Mouse (Mus musculus): ENCODE results near the gene Akr1b10.
"Not testable (repeated sequence)": the region's sequence is repeated elsewhere in the genome, so short reads cannot be mapped to it uniquely, and the experiment has no call there.

The Akr1b10 gene

DNA sequence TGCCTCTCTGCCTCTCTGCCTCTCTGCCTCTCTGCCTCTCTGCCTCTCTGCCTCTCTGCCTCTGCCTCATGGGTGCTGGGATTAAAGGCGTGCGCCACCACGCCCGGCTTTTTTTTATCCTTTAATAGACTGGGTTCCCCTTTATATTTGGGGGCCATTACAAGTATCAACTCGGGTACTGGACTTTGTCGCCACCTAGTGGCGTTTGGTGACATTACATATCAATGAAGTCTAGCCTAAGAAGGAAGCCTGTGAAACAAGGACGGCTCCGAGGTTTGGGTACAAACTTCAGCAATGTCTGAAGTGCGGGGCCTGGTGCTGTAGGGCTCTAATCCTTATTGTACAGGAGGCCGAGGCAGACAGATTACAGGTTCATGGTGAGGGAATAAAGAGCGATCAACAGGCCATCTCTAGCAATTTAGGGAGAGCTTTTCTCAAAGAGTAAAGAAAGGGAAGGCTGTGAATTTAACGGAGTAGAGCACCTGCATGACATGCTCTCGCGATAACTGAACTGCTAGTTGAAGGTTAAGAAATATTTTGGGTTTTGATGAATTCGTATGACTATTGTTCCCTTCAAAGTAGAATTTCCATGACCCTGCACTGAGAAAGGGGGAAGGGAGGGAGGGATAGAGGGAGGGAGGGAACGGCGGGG is 12.2 kb upstream of the Akr1b10 start:
- DNase-seq (ENCODE audit: low spot score): peak; percentile 38

DNA sequence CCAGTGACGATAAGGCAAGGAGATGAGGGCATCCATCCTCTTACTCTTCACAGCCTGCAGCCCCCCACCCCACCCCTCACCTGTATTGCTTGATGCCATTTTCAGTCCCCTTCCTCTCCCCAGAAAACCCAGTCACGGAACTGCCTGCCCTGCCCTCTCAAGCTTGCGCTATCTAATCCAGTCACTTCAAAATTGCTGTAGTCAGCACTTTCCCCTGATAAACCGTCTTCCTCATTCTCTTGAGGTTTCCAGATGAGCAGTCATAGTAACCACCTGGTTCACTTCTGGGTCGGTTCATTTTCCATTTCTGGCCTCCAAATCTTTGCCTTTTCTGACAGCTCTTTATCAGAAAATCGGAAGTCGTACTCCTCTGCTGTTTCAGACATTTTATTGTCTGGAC is 10.2 kb upstream of the Akr1b10 start:
- no peak for DNase-seq (ENCODE audit: low spot score)

DNA sequence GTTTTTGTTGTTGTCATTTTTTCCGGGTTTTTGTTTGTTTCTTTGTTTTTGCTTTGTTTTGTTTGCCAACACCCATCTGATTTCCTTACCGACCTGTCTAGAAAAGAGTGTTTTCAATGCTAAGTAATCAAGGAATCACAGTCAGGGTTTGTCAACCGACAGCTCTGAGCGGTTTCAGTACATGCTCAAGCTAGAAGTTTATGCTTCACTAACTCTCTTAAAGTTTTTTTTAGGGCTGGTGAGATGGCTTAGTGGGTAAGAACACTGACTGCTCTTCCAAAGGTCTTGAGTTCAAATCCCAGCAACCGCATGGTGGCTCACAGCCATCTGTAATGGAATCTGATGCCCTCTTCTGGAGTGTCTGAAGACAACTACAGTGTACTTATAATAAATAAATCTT is 8.1 kb upstream of the Akr1b10 start:
- DNase-seq (ENCODE audit: low spot score): not testable (repeated sequence)

DNA sequence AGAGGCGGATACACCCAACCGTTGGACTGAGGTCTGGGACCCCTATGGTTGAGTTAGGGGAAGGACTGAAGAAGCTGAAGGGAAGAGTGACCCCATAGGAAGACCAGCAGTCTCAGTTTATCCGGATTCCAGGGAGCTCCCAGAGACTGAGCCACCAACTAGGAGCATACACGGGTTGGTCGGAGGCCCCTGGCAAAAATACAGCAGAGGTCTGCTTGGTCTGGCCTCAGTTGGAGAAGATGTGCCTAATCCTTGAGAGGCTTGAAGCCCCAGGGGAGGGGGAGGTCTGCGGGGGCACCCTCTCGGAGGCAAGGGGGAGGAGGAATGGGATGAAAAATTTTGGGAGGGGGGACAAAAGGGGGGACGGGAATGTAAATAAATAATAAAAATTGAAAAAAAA is 617 bp upstream of the Akr1b10 start:
- no peak for DNase-seq (ENCODE audit: low spot score)

DNA sequence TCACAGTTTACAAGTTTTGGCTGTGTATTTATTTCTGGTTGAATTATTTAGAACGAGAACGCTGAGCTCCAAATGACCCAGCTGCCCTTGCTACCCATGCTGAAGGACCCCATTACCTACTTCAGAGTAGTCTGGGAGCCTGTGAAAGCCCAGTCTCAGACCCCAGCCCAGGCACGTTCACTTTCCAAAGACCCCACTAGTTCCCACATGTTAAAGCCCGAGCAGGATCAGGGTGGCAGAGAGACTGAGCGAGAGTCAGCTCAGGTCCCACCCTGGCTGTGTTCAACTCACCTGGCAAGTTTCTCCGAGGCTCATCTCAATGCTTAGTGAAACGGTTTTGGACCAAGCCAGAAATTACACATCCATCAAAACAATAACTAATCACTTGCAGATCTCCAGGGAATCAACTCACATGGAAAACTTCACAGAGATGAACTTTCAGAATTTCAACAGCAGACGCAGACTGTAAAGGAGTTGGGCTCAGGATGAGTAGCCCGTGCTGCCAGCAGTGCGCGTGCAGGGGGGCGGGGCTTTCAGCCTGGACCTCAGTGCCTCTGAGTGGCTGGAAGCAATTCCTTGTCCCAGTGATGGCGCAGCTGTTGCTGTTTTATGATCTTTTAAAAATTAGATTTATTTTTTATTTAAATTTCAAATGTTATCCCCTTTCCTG is 818 bp downstream of the Akr1b10 start:
- DNase-seq (ENCODE audit: low spot score): peak; percentile 20

DNA sequence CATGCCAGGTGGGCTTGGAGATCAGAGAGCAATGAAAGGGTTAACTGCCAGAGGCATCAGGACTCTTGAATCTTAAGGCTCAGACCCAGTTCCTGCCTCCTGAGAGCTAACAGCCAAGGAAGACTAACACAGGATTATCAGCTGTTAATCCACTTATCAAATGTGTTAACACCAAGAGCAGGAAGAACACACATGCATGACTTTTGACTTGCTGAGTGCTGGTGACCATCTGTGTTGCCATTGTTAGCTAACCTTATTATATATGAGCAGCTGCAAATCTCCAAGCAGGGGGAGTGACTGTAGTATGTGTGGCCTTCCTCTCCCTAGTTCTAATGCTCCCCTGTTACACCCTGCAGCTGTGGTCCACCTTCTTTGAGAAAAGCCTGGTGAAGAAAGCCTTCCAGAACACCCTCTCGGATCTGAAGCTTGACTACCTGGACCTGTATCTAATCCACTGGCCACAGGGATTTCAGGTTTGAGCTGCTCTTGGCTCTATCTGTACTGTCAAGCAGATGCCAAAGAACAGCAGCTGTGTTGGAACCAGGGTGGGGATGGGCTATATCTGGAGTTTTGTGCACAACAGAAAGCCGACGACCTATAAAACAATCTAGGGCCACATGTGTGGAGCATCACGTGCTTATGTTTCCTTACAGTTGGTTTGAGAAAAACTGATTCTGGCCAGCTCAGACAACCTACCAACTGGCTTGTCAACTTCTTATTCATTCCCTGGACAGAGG is 4.6 kb downstream of the Akr1b10 start:
- no peak for DNase-seq (ENCODE audit: low spot score)

DNA sequence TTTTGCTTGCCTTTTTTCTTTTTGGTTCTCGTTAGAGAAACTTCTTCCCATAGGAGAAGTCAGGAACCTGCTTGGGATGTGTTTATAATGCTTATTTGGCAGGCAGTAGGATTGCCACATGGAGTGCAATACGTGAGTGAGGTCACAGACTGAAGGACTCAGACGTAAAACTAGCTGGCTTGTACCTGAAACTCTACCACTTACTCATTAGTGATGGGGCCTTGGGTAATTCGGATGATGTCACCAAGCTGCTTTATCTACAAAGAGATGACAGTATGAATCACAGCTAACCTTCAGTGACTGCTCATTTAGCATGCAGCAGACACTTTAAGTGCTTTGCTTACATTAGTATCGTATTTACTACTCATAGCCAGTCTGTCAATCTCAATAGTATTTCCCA is 11.9 kb downstream of the Akr1b10 start:
- DNase-seq (ENCODE audit: low spot score): no peak

DNA sequence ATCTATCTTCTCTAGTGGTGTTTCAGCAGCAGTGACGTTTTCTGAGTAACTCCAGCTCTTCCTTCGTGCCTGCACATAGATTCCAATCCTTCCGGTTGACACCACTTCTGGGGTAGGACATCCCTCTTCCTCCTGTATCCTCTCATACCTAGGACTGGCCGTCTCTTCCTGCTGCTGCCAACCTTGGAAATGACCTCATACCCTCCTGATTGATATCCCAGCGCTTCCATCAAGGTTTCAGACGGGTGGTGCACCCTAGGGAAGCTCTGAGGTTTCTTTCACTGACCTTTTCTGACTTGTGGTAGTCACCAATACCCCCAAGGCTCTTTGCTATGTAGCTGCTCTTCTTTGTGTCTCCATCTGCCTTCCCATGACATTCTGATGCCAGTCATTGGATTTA is 14.4 kb downstream of the Akr1b10 start:
- no peak for DNase-seq (ENCODE audit: low spot score)

DNA sequence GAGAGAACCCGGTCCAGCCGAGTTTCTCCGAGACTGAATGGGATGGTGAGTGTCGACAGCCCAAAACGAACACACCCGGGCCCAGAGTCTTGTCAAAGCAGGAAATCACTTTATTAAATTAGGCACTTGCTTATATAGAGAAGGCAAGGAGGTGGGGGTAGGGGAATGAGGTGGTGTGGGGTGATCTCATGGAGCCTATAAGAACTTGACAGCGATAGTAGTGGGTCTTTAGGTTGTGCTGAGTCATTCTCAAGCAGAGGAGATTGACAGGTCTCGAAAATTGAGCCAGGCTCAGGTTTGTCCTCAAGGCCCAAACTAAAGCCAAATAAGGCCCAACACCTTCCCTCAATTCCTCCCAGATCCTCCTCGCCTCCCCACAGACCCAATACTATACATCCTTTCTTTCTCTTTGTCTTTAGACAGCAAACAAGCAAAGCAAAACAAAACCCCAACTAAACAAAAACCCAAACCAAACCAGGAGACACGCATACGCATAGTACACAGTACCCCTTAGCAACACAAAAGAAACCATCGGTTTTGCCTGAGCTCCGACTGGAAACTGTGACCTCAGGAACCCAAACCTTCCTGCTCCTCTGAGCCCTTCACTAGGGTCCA is 15.7 kb downstream of the Akr1b10 start:
- no peak for DNase-seq (ENCODE audit: low spot score)

DNA sequence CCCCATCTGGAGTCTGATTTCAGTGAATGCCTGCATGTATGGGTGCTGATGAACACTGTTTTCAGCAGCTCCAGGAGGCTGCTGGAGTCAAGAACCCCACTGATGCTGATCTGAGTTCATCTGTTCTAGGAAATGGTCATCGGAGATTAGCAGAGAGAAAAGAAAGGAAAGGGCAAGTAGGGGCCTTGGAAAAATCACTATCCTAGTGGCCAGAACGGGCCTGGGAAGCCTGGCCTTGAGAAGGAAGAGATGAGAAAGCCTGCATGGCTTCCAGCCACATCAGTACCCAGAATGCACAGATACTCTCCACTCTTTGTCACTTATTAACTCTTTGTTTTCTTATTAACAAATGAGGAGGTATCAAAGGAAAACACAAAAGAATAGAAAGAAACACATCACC is 16.7 kb downstream of the Akr1b10 start:
- DNase-seq (ENCODE audit: low spot score): no peak

DNA sequence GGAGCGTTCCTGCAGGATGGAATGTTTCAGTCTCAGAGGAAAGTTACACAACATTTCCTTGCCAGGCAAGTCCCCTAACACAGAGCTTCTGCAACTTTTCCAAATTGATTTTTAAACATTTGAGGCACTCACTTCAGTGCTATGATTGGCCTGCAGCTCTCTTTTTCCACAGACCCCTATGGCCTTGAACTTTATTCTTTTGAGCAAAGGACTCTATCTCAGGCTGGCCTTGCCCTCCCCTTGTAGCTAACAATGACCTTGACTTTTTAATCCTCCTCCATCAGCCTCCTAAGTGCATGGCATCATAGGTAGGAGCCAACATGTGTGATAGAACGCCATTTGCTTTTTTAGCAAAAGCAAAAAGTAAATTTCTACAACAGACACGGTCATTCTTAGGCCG is 22.7 kb downstream of the Akr1b10 start:
- DNase-seq (ENCODE audit: low spot score): no peak

DNA sequence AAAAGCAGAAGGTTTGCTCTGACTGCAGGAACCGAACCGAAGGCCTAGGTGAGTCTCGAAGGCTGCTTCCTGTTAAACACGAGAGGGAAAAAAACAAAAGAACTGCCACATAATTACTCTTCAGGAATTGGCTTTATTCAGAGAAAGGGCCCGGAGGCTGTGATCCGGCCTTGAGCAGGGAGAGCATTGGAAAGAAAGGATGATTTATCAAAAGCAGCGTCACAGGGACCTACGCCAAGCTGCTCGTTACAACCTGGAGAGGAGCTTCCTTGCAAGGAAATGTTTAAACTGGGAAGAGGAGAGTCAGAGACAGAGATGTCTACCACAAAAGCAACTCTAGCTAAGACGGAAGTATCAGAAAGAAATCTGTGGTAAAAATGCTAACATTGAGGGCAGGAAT is 23.4 kb downstream of the Akr1b10 start:
- no peak for DNase-seq (ENCODE audit: low spot score)

DNA sequence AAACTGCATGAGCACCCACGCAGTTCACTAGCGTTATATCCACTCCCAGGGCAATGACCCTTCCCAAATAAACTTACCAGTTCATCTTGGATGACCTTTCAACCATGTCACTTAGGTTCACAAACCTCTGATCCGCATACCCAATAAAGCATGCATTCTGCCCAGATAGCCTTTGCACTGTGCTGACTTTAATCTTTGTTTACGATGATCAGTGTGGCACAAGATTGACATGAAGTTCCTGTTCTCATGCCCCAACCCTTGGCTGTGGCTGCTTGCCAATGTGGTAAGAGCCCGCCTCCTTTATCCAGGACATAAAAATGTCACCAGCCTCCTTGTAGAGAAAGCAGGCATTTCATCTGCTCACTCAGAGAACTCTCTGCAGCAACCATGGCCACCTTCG is 28.0 kb downstream of the Akr1b10 start, which contains the start of gene Akr1b7:
Akr1b7 (plus strand) TSS at position 312 of the 400 bp plus-strand sequence.
- DNase-seq (ENCODE audit: low spot score): no peak

DNA sequence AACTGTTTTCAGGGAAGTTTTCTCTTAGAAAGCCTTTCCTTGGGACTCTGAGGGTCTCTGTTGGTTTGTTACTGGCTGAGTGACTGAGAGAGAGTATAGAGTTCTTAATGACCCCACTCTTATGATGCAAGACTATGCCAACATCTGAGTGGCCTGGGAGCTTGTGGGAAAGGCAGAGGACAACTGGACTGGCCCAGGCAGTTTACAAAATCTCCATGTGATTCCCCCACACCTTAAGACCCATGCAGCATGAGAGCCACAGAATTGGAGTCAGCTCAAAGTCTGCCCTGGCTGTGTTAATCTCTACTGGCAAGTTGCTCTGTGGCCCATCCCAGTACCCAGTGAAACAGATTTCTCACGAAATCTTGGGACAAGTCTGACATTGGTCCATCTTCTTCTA is 28.7 kb downstream of the Akr1b10 start:
- DNase-seq (ENCODE audit: low spot score): no peak

DNA sequence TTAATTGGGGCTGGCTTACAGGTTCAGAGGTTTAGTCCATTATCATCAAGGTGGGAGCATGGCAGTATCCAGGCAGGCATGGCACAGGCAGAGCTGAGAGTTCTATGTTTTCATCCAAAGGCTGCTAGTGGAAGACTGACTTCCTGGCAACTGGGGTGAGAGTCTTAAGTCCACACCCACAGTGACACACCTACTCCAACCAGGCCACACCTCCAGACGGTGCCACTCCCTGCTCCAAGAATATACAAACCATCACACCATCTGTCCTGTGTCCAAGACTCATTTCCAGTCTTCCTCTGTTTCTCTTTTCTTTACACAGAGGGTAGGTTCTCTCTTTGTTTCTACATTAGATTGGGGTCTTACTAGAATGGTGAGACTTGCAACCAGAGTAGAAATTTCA is 29.4 kb downstream of the Akr1b10 start:
- DNase-seq (ENCODE audit: low spot score): not testable (repeated sequence)

DNA sequence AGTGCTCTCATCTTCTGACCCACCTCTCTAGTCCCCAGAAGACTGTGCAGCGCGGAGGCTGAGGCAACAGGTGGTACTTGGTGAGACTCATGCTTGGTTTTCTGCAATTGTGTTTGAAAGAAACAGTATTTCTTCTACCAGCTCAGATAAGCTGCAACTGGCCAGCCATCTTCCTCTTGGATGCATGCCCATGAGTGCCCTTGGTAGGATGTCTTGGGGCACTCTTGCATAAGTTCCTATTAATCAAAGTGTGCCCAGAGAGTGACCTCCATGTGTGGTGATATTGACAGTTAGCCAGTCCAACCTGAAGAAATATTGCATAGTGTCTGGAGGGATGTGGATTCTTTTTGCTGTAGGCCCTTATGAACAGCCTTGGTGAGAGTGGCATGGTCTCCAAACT is 32.5 kb downstream of the Akr1b10 start:
- DNase-seq (ENCODE audit: low spot score): no peak

DNA sequence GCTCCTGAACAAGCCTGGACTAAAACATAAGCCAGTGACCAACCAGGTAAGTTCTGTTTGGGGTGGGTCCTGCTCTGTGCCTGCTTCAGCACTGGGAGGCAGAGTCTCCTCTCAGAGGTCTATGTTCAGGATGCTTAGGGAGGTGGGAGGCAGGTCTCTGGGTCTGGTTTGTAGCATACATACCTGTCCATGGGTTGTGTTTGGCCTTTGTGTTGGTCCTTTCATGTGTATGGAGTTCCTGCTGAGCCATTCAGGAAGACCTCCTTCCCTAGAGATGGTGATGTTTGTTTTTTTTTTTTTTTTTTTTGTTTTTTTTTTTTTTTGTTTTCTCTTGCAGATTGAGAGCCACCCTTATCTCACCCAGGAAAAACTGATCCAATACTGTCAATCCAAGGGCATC is 35.1 kb downstream of the Akr1b10 start:
- no peak for DNase-seq (ENCODE audit: low spot score)

DNA sequence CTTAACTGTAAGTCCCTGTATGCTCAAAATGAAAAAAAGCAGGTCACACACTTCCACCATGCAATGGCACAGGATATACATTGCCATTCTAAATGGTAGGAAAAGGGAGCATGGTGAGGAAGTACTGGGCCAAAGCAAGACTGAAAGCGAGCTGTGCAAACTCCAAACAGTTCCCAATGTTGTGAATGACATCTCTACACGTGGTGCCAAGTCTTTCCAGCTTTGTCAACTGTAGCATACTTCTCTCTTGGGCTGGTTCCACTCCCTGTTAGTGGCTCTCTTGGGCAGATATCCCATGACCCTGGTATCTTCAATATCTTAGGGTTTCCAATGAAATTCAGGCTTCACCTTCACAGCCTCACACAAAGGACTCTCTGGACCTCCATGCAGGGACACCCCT is 55.0 kb downstream of the Akr1b10 start:
- no peak for DNase-seq (ENCODE audit: low spot score)

DNA sequence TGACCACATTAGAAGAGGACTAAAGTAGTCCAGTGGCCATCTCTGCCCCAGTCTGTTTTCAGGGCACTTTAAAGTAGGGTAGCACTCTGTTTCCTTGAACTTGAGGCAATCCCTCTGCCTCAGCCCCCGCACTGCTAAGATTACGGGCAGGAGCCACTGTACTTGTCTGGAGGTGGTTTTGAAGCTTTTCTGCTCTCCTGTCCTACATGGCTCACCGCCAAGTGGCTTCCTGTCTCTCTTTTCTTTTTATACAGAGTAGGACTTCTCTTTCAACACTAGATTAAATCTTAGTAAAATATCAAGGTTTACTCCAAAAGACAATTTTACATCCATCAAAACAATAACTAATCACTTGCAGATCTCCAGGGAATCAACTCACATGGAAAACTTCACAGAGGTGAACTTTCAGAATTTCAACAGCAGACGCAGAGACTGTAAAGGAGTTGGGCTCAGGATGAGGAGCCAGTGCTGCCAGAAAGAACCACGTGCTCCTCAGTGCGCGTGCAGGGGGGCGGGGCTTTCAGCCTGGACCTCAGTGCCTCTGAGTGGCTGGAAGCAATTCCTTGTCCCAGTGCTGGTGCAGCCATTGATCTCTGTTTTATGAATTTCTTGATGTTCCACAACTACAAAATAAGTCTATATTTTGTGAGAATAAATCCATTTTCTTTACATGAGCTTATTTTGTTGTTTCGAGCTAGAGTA is 57.7 kb downstream of the Akr1b10 start:
- DNase-seq (ENCODE audit: low spot score): no peak

DNA sequence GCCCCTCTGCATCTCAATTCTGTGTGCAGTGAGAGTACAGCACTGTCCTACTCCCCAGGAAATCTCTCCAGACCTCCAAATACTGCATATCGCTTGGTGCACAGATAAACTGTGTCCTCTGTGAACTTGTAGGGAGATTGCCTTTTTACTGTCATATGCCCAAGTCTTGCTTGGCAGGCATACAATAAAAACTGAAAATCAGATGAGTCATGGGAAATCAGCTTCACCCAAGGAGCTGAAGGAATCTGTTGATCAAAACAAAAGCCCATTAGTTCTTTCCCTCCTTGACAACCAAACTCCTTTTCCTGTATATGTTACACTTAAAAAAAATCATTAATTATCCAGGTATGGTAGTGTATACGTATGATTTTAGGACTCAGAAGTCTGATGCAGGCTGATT is 59.8 kb downstream of the Akr1b10 start:
- no peak for DNase-seq (ENCODE audit: low spot score)

All from urinary bladder, postnatal 10 days (tissue).